Mouse (Mus musculus): ENCODE measurements around the gene Stpg3. TPM values are rescaled to one million over a fixed set of nuclear protein-coding genes. Genes with fewer than 3 reads are reported as not detected.
A peak's percentile ranks its signal among the peaks of the same experiment; 100 is the strongest.

Stpg3 gene
- polyA plus RNA-seq, 1 experiment from 2014 or later: 0.11 TPM

DNA sequence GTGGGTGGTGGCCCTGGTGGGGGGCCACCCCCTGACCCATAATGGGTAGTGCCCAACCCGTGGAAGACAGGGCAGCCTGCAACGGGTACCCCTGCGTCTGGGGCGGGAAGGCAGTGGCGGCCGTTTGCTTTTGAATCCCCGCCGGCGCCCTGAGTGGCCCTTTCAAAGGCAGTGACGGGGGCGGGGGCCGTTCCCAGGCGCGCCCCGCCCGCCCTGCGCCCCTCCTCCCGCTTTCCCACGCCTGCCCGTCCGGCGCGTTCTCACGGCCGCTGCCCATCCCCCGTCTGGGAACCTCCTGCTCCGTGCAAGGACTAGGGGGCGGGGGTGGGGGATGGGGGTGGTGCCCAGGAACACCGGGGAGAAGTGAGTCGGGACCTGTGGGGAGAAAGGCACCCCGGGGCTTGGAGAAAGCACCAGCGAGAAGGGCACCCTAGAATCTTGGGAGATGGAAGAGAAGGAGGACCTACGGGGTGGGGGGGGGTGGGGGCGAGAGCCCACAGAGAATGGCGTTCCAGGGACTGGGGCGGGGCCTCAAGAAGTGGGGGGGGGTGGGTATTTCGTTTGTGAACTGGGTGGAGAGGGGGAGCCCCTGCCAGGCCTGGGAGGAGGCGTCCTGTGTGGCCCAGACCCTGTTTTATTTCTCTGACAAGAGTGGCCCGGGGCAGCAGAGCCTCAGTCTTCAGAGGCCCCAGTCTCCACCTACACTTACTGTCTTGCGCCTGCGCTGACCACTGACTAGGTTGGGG lies 46.3 kb downstream of the Stpg3 start:
- Histone ChIP-seq H3K4me1 (peaks cover 28% of the 10 kb centered on the region), H3K9me3 (no peaks in the 10 kb centered on the region), H3K36me3 (no peaks in the 10 kb centered on the region), H3K4me3 (peak overlapping the region; percentile 53), H3K27ac (peak overlapping the region; percentile 15; the same call in 1 of the 2 replicates), H3K9ac (peak overlapping the region; percentile 66), H3K27me3 (no peaks in the 10 kb centered on the region), H3K4me2 (replicated peaks) (peak overlapping the region; percentile 87)
- peak; percentile 55 for ATAC-seq (ENCODE audit: low FRiP score, low read depth)
- WGBS: under 1% methylated on average over 35 of the region's 41 CpGs

DNA sequence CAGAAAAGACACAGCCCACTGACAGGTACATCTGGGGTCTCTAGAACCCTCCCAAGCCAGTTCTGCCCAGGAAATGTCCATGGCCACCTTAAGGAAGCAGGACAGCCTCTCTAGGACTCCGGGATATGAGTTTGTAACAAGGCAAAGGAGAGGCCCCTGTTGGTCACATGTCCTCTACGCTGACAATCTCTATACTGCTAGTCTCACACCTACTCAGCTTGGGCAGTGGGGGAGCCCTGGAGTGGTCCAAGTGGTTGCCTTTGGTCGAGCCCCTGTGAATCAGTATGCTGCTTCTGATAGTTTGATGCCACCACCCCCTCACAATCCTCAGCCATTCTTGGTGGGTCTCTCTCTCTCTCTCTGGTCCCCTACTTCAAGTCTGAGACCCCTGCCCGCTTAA lies 47.0 kb downstream of the Stpg3 start:
- no peaks in the 10 kb centered on the region for H3K36me3 ChIP-seq
- H3K9me3 ChIP-seq: no peaks in the 10 kb centered on the region
- H3K9ac ChIP-seq: peak overlapping the region; percentile 66
- 24% methylated on average over 4 of the region's 4 CpGs for WGBS
- peaks cover 34% of the 10 kb centered on the region for H3K4me1 ChIP-seq
- H3K27me3 ChIP-seq: no peaks in the 10 kb centered on the region
- H3K4me3 ChIP-seq: peak overlapping the region; percentile 53
- peak overlapping the region; percentile 15; the same call in 1 of the 2 replicates for H3K27ac ChIP-seq
- H3K4me2 ChIP-seq (replicated peaks): peak overlapping the region; percentile 87
- no peak for ATAC-seq (ENCODE audit: low FRiP score, low read depth)

Other genes starting within 250 kb of the Stpg3 start
- 132 and 139 TPM in 2 replicates for gene Mrpl41, start 239.5 kb downstream of the Stpg3 start, polyA plus RNA-seq (2015; fragmentation: Nextera tagmentation; extraction: Ambion mirVana)
- gene Pnpla7, start 238.6 kb downstream of the Stpg3 start, polyA plus RNA-seq (2015; fragmentation: Nextera tagmentation; extraction: Ambion mirVana): 7.4 and 7.5 TPM in 2 replicates
- gene Nsmf, start 160.3 kb downstream of the Stpg3 start, polyA plus RNA-seq (2015; fragmentation: Nextera tagmentation; extraction: Ambion mirVana): 75.9 and 82.9 TPM in 2 replicates
- not detected in 2 replicates for gene Entpd8, start 134.3 kb downstream of the Stpg3 start, polyA plus RNA-seq (2015; fragmentation: Nextera tagmentation; extraction: Ambion mirVana)
- gene Noxa1, start 119.5 kb downstream of the Stpg3 start, polyA plus RNA-seq (2015; fragmentation: Nextera tagmentation; extraction: Ambion mirVana): 0.11 TPM in 1 of 2 replicates, not detected in the other
- 12.6 and 15.3 TPM in 2 replicates for gene Nrarp, start 33.9 kb downstream of the Stpg3 start, polyA plus RNA-seq (2015; fragmentation: Nextera tagmentation; extraction: Ambion mirVana)
- gene Tor4a, start 17.8 kb downstream of the Stpg3 start, polyA plus RNA-seq (2015; fragmentation: Nextera tagmentation; extraction: Ambion mirVana): 4.1 and 4.8 TPM in 2 replicates
- 122 and 124 TPM in 2 replicates for gene Nelfb, start 3.1 kb downstream of the Stpg3 start, polyA plus RNA-seq (2015; fragmentation: Nextera tagmentation; extraction: Ambion mirVana)
- not detected in 2 replicates for gene Fam166a, start 4.1 kb upstream of the Stpg3 start, polyA plus RNA-seq (2015; fragmentation: Nextera tagmentation; extraction: Ambion mirVana)
- 423 and 425 TPM in 2 replicates for gene Tubb4b, start 10.1 kb upstream of the Stpg3 start, polyA plus RNA-seq (2015; fragmentation: Nextera tagmentation; extraction: Ambion mirVana)
- gene Slc34a3, start 19.7 kb upstream of the Stpg3 start, polyA plus RNA-seq (2015; fragmentation: Nextera tagmentation; extraction: Ambion mirVana): not detected in 2 replicates
- gene Rnf224, start 22.1 kb upstream of the Stpg3 start, polyA plus RNA-seq (2015; fragmentation: Nextera tagmentation; extraction: Ambion mirVana): not detected in 2 replicates
- 8.6 and 9.2 TPM in 2 replicates for gene Rnf208, start 27.6 kb upstream of the Stpg3 start, polyA plus RNA-seq (2015; fragmentation: Nextera tagmentation; extraction: Ambion mirVana)
- not detected in 2 replicates for gene Cysrt1, start 27.8 kb upstream of the Stpg3 start, polyA plus RNA-seq (2015; fragmentation: Nextera tagmentation; extraction: Ambion mirVana)
- gene AL732309.1, start 32.2 kb upstream of the Stpg3 start, polyA plus RNA-seq (2015; fragmentation: Nextera tagmentation; extraction: Ambion mirVana): 4.4 and 6.0 TPM in 2 replicates
- 23.6 and 24.2 TPM in 2 replicates for gene Tmem203, start 40.8 kb upstream of the Stpg3 start, polyA plus RNA-seq (2015; fragmentation: Nextera tagmentation; extraction: Ambion mirVana)
- gene Tprn, start 48.0 kb upstream of the Stpg3 start, polyA plus RNA-seq (2015; fragmentation: Nextera tagmentation; extraction: Ambion mirVana): 7.2 and 8.2 TPM in 2 replicates
- gene Ssna1, start 57.8 kb upstream of the Stpg3 start, polyA plus RNA-seq (2015; fragmentation: Nextera tagmentation; extraction: Ambion mirVana): 231 and 234 TPM in 2 replicates
- gene Anapc2, start 57.8 kb upstream of the Stpg3 start, polyA plus RNA-seq (2015; fragmentation: Nextera tagmentation; extraction: Ambion mirVana): 150 and 154 TPM in 2 replicates
- gene Tmem210, start 73.5 kb upstream of the Stpg3 start, polyA plus RNA-seq (2015; fragmentation: Nextera tagmentation; extraction: Ambion mirVana): not detected in 2 replicates
- gene Lrrc26, start 75.3 kb upstream of the Stpg3 start, polyA plus RNA-seq (2015; fragmentation: Nextera tagmentation; extraction: Ambion mirVana): not detected in 2 replicates
- 0.61 and 0.97 TPM in 2 replicates for gene Grin1, start 104.5 kb upstream of the Stpg3 start, polyA plus RNA-seq (2015; fragmentation: Nextera tagmentation; extraction: Ambion mirVana)
- gene Man1b1, start 117.7 kb upstream of the Stpg3 start, polyA plus RNA-seq (2015; fragmentation: Nextera tagmentation; extraction: Ambion mirVana): 54.5 and 60.2 TPM in 2 replicates
- 21.3 and 24.7 TPM in 2 replicates for gene Dpp7, start 141.7 kb upstream of the Stpg3 start, polyA plus RNA-seq (2015; fragmentation: Nextera tagmentation; extraction: Ambion mirVana)
- 11.3 and 13.2 TPM in 2 replicates for gene Uap1l1, start 151.0 kb upstream of the Stpg3 start, polyA plus RNA-seq (2015; fragmentation: Nextera tagmentation; extraction: Ambion mirVana)
- gene Sapcd2, start 157.7 kb upstream of the Stpg3 start, polyA plus RNA-seq (2015; fragmentation: Nextera tagmentation; extraction: Ambion mirVana): 43.4 and 45.5 TPM in 2 replicates
- 0.55 and 0.73 TPM in 2 replicates for gene Entpd2, start 181.2 kb upstream of the Stpg3 start, polyA plus RNA-seq (2015; fragmentation: Nextera tagmentation; extraction: Ambion mirVana)
- 29.1 and 32.6 TPM in 2 replicates for gene Npdc1, start 184.7 kb upstream of the Stpg3 start, polyA plus RNA-seq (2015; fragmentation: Nextera tagmentation; extraction: Ambion mirVana)
- 0.06 TPM in 1 of 2 replicates, not detected in the other for gene Fut7, start 208.6 kb upstream of the Stpg3 start, polyA plus RNA-seq (2015; fragmentation: Nextera tagmentation; extraction: Ambion mirVana)
- gene Abca2, start 214.1 kb upstream of the Stpg3 start, polyA plus RNA-seq (2015; fragmentation: Nextera tagmentation; extraction: Ambion mirVana): 3.3 and 3.8 TPM in 2 replicates
- gene Clic3, start 242.2 kb upstream of the Stpg3 start, polyA plus RNA-seq (2015; fragmentation: Nextera tagmentation; extraction: Ambion mirVana): 2.2 and 2.5 TPM in 2 replicates
- gene Paxx, start 246.5 kb upstream of the Stpg3 start, polyA plus RNA-seq (2015; fragmentation: Nextera tagmentation; extraction: Ambion mirVana): 35.0 and 37.6 TPM in 2 replicates

Measured in limb, embryonic 13.5 days (tissue).